8 mouse cellular contexts compared by ENCODE assay signal in the genomic region with DNA sequence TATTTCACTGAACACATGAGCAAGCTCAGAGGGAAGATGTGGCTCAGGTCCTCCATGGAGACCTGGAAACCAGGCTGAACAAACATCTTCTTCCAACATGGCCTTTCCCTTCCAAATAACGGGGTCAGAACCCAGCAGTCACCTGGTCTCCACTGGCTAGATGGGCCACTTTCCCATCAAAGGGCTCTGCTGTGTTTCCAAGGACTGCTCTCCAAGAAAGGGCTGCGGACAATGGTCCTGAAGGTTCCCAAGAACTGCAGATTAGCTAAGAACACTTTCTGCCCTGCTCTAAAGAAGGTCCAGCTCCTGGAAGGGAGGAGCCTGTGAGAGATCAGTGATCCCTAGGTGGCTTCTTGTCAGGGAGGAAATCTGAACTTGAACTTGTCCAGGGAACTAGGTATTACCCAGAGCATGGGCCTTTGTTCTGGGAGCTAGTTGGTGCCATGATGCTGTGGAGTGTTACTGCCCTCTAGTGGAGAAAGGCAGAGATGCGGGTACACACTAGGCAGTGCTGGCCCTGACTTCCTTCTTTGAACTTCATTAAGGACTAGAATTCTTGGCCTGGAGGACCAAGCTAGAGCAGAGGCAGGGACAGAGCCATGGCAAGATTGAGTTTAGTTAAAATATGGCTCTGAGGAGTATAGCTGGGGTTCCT. TPM values are rescaled to one million over a fixed set of nuclear protein-coding genes. Genes with fewer than 3 reads are reported as not detected.
DNase-seq lines count a peak whose midpoint lies in the region; ATAC-seq lines count a peak whose summit lies in the region.

No protein-coding gene starts in this region.

- no peak overlapping the region for H3K4me3 ChIP-seq in lung, embryonic 15.5 days

- no peaks in the 10 kb centered on the region for H3K36me3 ChIP-seq in lung, embryonic 15.5 days

- H3K4me1 ChIP-seq in lung, embryonic 15.5 days = no peaks in the 10 kb centered on the region

- H3K9ac ChIP-seq in lung, embryonic 15.5 days = no peak overlapping the region

- WGBS in lung, embryonic 15.5 days = 38% methylated on average over 3 of the region's 3 CpGs

- peak; percentile 91 to 93 for ATAC-seq in hematopoietic stem cell, adult 5-6 weeks (replicated peaks in 1 of 2; ENCODE audit: insufficient read depth in 1 of 2, low FRiP score in 2 of 2, low TSS enrichment in 1 of 2, low read depth in 1 of 2, poor library complexity in 2 of 2, severe bottlenecking in 2 of 2)
- ATAC-seq in lung, embryonic 15.5 days (ENCODE audit: borderline replicate concordance, extremely low read depth, low FRiP score, low TSS enrichment) = peak; percentile 92; the same call in 1 of the 2 replicates

- H3K27me3 ChIP-seq in lung, embryonic 15.5 days = no peaks in the 10 kb centered on the region

- H3K4me2 ChIP-seq in lung, embryonic 15.5 days = no peak overlapping the region

- peak; percentile 75 for DNase-seq in Muller cell, postnatal 12 days (ENCODE audit: inconsistent ontology term)
- DNase-seq in cerebellum, adult 8-10 months = peak; percentile 79
- DNase-seq in forelimb bud, embryonic 11.5 days (ENCODE audit: low read depth, low spot score) = peak; percentile 95
- DNase-seq in layer of hippocampus, adult 8-10 months (ENCODE audit: low spot score in 2 of 2) = peak; percentile 67 to 89
- DNase-seq in ovary, postnatal 14 days (ENCODE audit: low spot score) = peak; percentile 74
- peak; percentile 83 for DNase-seq in thymus, postnatal 0 days (ENCODE audit: low spot score)

- H3K27ac ChIP-seq in lung, embryonic 15.5 days = no peak overlapping the region

- no peaks in the 10 kb centered on the region for H3K9me3 ChIP-seq in lung, embryonic 15.5 days

RNA-seq across cellular contexts. Expression of a gene that starts 5.1 kb away (rescaled TPM):
- total RNA-seq in hematopoietic stem cell, adult 5-6 weeks (2017) = not detected in 2 replicates
- total RNA-seq in layer of hippocampus, adult 8-10 months (2022) = not detected
- not detected in 2 replicates for polyA plus RNA-seq in lung, embryonic 15.5 days (2015; fragmentation: Nextera tagmentation; extraction: Ambion mirVana)
- polyA plus RNA-seq in thymus, postnatal 0 days (2015; fragmentation: Nextera tagmentation; extraction: Ambion mirVana) = 2.8 and 3.9 TPM in 2 replicates

RNA-seq across cellular contexts. Expression of a gene that starts 18.7 kb away (rescaled TPM):
- total RNA-seq in hematopoietic stem cell, adult 5-6 weeks (2017) = not detected in 2 replicates
- not detected for total RNA-seq in layer of hippocampus, adult 8-10 months (2022)
- not detected in 2 replicates for polyA plus RNA-seq in lung, embryonic 15.5 days (2015; fragmentation: Nextera tagmentation; extraction: Ambion mirVana)
- 1.6 and 1.8 TPM in 2 replicates for polyA plus RNA-seq in thymus, postnatal 0 days (2015; fragmentation: Nextera tagmentation; extraction: Ambion mirVana)

RNA-seq across cellular contexts. Expression of a gene that starts 20.2 kb away (rescaled TPM):
- total RNA-seq in hematopoietic stem cell, adult 5-6 weeks (2017) = 0.69 TPM in 1 of 2 replicates, not detected in the other
- under 1 TPM in 1 of 4 experiments, not detected in 3; 0.45 TPM for total RNA-seq in layer of hippocampus, adult 8-10 months (2022)
- 0.10 and 0.20 TPM in 2 replicates for polyA plus RNA-seq in lung, embryonic 15.5 days (2015; fragmentation: Nextera tagmentation; extraction: Ambion mirVana)
- 0.65 and 0.77 TPM in 2 replicates for polyA plus RNA-seq in thymus, postnatal 0 days (2015; fragmentation: Nextera tagmentation; extraction: Ambion mirVana)

RNA-seq across cellular contexts. Expression of a gene that starts 37.7 kb away (rescaled TPM):
- total RNA-seq in hematopoietic stem cell, adult 5-6 weeks (2017) = not detected in 2 replicates
- total RNA-seq in layer of hippocampus, adult 8-10 months (2022) = under 1 TPM in 1 of 4 experiments, not detected in 3; 0.33 TPM
- 1.4 and 1.6 TPM in 2 replicates for polyA plus RNA-seq in lung, embryonic 15.5 days (2015; fragmentation: Nextera tagmentation; extraction: Ambion mirVana)
- 0.22 and 0.70 TPM in 2 replicates for polyA plus RNA-seq in thymus, postnatal 0 days (2015; fragmentation: Nextera tagmentation; extraction: Ambion mirVana)

RNA-seq across cellular contexts. Expression of a gene that starts 43.0 kb away (rescaled TPM):
- total RNA-seq in hematopoietic stem cell, adult 5-6 weeks (2017) = not detected in 2 replicates
- total RNA-seq in layer of hippocampus, adult 8-10 months (2022) = not detected
- 1.8 and 2.0 TPM in 2 replicates for polyA plus RNA-seq in lung, embryonic 15.5 days (2015; fragmentation: Nextera tagmentation; extraction: Ambion mirVana)
- 1.9 and 3.2 TPM in 2 replicates for polyA plus RNA-seq in thymus, postnatal 0 days (2015; fragmentation: Nextera tagmentation; extraction: Ambion mirVana)
